Mouse (Mus musculus) heart, adult 2 months (tissue): ENCODE measurements around the gene Samd4b. TPM values are rescaled to one million over a fixed set of nuclear protein-coding genes. Genes with fewer than 3 reads are reported as not detected.

Experiments
- DNase-seq, 2 experiments: peaks; one replicate each; pipeline ENCODE4 v3.0.0; 2021
- H3K27ac ChIP-seq: fragments of 200-600 bp; 2 replicates; pipeline ENCODE4 v1.8.1; 2022
- H3K27me3 ChIP-seq: fragments of 200-500 bp; 2 replicates; pipeline ENCODE4 v1.6.1; 2012; ENCODE audit warnings: mild to moderate bottlenecking, low read length, inconsistent platforms, mixed read lengths; ENCODE audit not compliant: control insufficient read depth, insufficient read depth
- H3K36me3 ChIP-seq: fragments of 200-500 bp; 2 replicates; pipeline ENCODE4 v1.6.1; 2012; ENCODE audit warnings: low read length, inconsistent platforms; ENCODE audit not compliant: control insufficient read depth, insufficient read depth
- H3K4me1 ChIP-seq: fragments of 200-500 bp; 2 replicates; pipeline ENCODE4 v1.6.1; 2011; ENCODE audit warnings: low read length; ENCODE audit not compliant: control insufficient read depth, insufficient read depth
- H3K4me3 ChIP-seq: fragments of 200-600 bp; 2 replicates; pipeline ENCODE4 v1.8.1; 2022
- H3K79me2 ChIP-seq: fragments of 200-500 bp; replicated peaks from 2 replicates; pipeline ENCODE4 v1.6.1; 2012; ENCODE audit warnings: mild to moderate bottlenecking, inconsistent platforms, low read length, moderate library complexity, mixed read lengths; ENCODE audit not compliant: control insufficient read depth, insufficient read depth
- H3K9ac ChIP-seq: fragments of 200-500 bp; 2 replicates; pipeline ENCODE4 v1.6.1; 2012; ENCODE audit warnings: low read depth, mild to moderate bottlenecking, control low read depth, inconsistent platforms, low read length, mixed read lengths
- CTCF ChIP-seq: fragments of 200-600 bp; IDR thresholded peaks from 2 replicates; pipeline ENCODE4 v1.8.1; 2022; ENCODE audit warnings: antibody characterized with exemption, mild to moderate bottlenecking, moderate library complexity
- EP300 ChIP-seq: fragments of 200-500 bp; IDR thresholded peaks from 2 replicates; pipeline ENCODE4 v1.6.1; 2011; ENCODE audit warnings: low read depth, low read length, control low read depth; ENCODE audit not compliant: insufficient read depth
- POLR2A ChIP-seq: fragments of 200-500 bp; IDR thresholded peaks from 2 replicates; pipeline ENCODE4 v1.6.1; 2011; ENCODE audit warnings: mild to moderate bottlenecking, low read depth, low read length, control low read depth; ENCODE audit not compliant: insufficient read depth
- WGBS: fragments of 180-500 bp; shearing (Covaris S2); methylation state at CpG from one replicate; pipeline ENCODE4 v1.1.7; 2018; 5-methylcytosine and 5-hydroxymethylcytosine counted together
- intact Hi-C: fragments of 180-260 bp; cut with DNase I; formaldehyde crosslinking; loops from one replicate; pipeline ENCODE4 v1.15.1; 2025
- long read RNA-seq: library from polyadenylated mRNA; stranded (forward); transcript quantifications from one replicate; pipeline ENCODE4 v2.0.0, GENCODE M21; 2021
- polyA plus RNA-seq: library from polyadenylated mRNA; depleted of rRNA; stranded (reverse); fragments of >200 nt; gene quantifications from 2 replicates; pipeline ENCODE4 v1.2.3, GENCODE M21; 2012; rRNA removed
- total RNA-seq, 2 experiments: library from RNA; stranded (reverse); gene quantifications; 2 replicates each; pipeline ENCODE4 v1.2.3; 2021

Samd4b gene
- 10 to 100 TPM; 21.9 to 22.4 TPM for total RNA-seq
- 38.8 and 46.1 TPM in 2 replicates for polyA plus RNA-seq
- long read RNA-seq, full-length matches to known transcripts = 7 of 14 reads
- long read RNA-seq, partial matches to known transcripts = 1 of 14 reads
- long read RNA-seq, other reads (novel, unspliced or antisense) = 6 of 14 reads

DNA sequence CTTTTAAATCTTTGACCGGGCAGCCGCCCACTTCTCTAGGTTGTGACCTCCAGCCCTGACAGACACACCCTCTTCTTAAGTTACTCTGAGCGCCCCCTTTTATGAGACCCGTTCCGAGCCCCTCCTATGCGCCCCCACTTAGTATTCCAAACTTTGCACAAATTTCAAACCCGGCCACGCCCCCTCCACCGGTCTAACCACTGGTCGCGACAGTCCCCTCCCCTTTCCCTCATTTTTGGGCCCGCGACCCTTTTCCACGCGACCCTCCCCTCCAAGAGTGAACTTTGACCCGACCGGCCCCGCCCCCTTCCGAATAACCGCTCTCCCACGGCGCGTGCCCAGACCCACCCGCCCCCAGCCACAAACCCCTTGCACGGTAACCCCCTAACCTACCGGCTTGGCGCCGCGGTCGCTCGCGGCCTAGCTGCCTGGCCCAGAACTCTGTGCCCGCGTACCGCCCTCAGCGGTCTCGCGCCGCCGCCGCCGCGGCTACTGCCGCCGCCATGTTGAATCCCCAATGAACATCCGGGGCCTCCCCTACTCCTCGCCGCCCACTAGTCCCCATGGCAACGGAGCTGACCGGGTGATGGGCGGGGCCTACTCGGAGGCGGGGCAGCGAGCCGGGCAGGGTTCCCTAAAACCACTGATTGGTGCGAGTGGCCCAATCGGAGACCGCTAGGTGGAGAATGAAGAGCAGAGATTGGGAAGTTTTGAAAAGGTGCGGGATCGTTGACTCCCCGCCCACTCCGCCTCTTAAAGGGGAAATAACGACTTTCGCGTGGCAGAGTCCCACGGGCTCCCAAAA is at the start of gene Samd4b, which contains the start of gene Pak4:
Gene Samd4b (minus strand): TSS at position 503 of the 805 bp plus-strand sequence.
Gene Pak4 (minus strand): TSS at position 544 of the 805 bp plus-strand sequence.
- Histone ChIP-seq H3K4me1 (peaks cover 12% of the 10 kb centered on the region), H3K9ac (peak within 1 kb of the TSS; percentile 73), H3K36me3 (no peaks in the 10 kb centered on the region), H3K4me3 (peak within 1 kb of the TSS; percentile 67), H3K79me2 (no peaks in the 10 kb centered on the region), H3K27ac (peak within 1 kb of the TSS; percentile 15), H3K27me3 (no peaks in the 10 kb centered on the region)
- intact Hi-C loops = loop anchor here (5.0 kb wide), 1 partner anchor 226 kb away; the partner anchor contains the start of gene Plekhg2
- WGBS = under 1% methylated on average over 66 of the region's 66 CpGs
- DNase-seq = peak; percentile 100
- no peak for TF ChIP-seq EP300
- peak; percentile 64 for TF ChIP-seq CTCF
- 0 out of 2 replicates have a peak, but pooled peaks have one; percentile 24 for TF ChIP-seq POLR2A

GRCm38 (mm10) chr7:28647016-28647415 is 49.1 kb upstream of the Samd4b start:
- intact Hi-C loops = no loop called here
- TF ChIP-seq POLR2A (no peak), CTCF (no peak), EP300 (no peak)
- 53% methylated on average over 7 of the region's 7 CpGs for WGBS

GRCm38 (mm10) chr7:28645947-28646475 is 48.1 kb upstream of the Samd4b start:
- no peak for DNase-seq
- 81% methylated on average over 2 of the region's 2 CpGs for WGBS
- no peaks in the 10 kb centered on the region for H3K79me2 ChIP-seq
- no peaks in the 10 kb centered on the region for H3K36me3 ChIP-seq
- no peak for TF ChIP-seq CTCF
- TF ChIP-seq POLR2A = no peak
- no peak for TF ChIP-seq EP300
- no peaks in the 10 kb centered on the region for H3K4me1 ChIP-seq
- intact Hi-C loops = no loop called here
- no peak overlapping the region for H3K4me3 ChIP-seq
- no peak overlapping the region for H3K27ac ChIP-seq
- H3K9ac ChIP-seq = no peak overlapping the region
- no peaks in the 10 kb centered on the region for H3K27me3 ChIP-seq

More at GRCm38 (mm10) chr7:28647016-28647415, 49.1 kb upstream of the Samd4b start:
- no peak overlapping the region for H3K9ac ChIP-seq
- H3K79me2 ChIP-seq = no peaks in the 10 kb centered on the region
- H3K4me3 ChIP-seq = no peak overlapping the region
- no peak overlapping the region for H3K27ac ChIP-seq
- H3K4me1 ChIP-seq = no peaks in the 10 kb centered on the region
- no peaks in the 10 kb centered on the region for H3K27me3 ChIP-seq
- H3K36me3 ChIP-seq = no peaks in the 10 kb centered on the region
- no peak for DNase-seq

DNA sequence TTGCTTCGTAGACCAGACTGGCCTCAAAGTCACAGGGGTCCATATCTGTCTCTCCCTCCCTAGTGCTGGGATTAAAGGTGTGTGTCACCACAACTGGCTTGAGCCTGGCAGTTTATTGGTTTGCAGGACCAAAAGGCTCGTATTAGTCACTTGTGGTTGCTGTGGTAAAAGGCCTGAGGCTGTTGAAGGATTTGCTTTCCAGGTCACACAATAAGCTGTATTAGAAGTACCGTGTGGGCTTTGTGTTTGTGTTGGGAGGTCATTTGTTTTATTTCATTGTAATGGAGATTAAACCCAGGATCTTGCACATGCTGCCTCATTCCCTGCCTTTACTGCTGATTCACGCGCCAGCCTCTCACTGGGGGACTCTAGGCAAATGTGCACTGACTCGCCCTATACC is 47.4 kb upstream of the Samd4b start:
- no peaks in the 10 kb centered on the region for H3K79me2 ChIP-seq
- no peaks in the 10 kb centered on the region for H3K4me1 ChIP-seq
- DNase-seq = no peak
- H3K36me3 ChIP-seq = no peaks in the 10 kb centered on the region
- no peak for TF ChIP-seq POLR2A
- no peak for TF ChIP-seq EP300
- TF ChIP-seq CTCF = no peak
- H3K4me3 ChIP-seq = no peak overlapping the region
- H3K27ac ChIP-seq = no peak overlapping the region
- intact Hi-C loops = no loop called here
- H3K9ac ChIP-seq = no peak overlapping the region
- H3K27me3 ChIP-seq = no peaks in the 10 kb centered on the region
- 75% methylated on average over 6 of the region's 6 CpGs for WGBS

GRCm38 (mm10) chr7:28641546-28641945 is 43.6 kb upstream of the Samd4b start:
- no peaks in the 10 kb centered on the region for H3K36me3 ChIP-seq
- 71% methylated on average over 8 of the region's 8 CpGs for WGBS
- DNase-seq = no peak
- no peak overlapping the region for H3K27ac ChIP-seq
- TF ChIP-seq CTCF (no peak), POLR2A (no peak), EP300 (no peak)
- intact Hi-C loops = no loop called here
- H3K4me3 ChIP-seq = no peak overlapping the region
- no peak overlapping the region for H3K9ac ChIP-seq
- H3K27me3 ChIP-seq = no peaks in the 10 kb centered on the region
- H3K4me1 ChIP-seq = no peaks in the 10 kb centered on the region
- H3K79me2 ChIP-seq = no peaks in the 10 kb centered on the region

GRCm38 (mm10) chr7:28637511-28637910 is 39.6 kb upstream of the Samd4b start:
- H3K4me1 ChIP-seq = no peaks in the 10 kb centered on the region
- no peak overlapping the region for H3K4me3 ChIP-seq
- TF ChIP-seq POLR2A = no peak
- TF ChIP-seq EP300 = no peak
- no peak for TF ChIP-seq CTCF
- H3K79me2 ChIP-seq = no peaks in the 10 kb centered on the region
- H3K27ac ChIP-seq = no peak overlapping the region
- WGBS = 3% methylated on average over 8 of the region's 8 CpGs
- intact Hi-C loops = no loop called here
- no peaks in the 10 kb centered on the region for H3K27me3 ChIP-seq
- H3K36me3 ChIP-seq = no peaks in the 10 kb centered on the region
- H3K9ac ChIP-seq = no peak overlapping the region
- DNase-seq = no peak
